Mouse (Mus musculus): Measurements from ENCODE around the gene Rnf207.

GRCm38 (mm10) chr4:152345120-152345889, 26.5 kb upstream of the Rnf207 start:
- TF ChIP-seq POLR2A (IDR thresholded peaks at IDR 0.05; ENCODE audit: low read depth, low read length): no peak
- no peak for TF ChIP-seq CTCF (IDR thresholded peaks at IDR 0.05; ENCODE audit: extremely low read depth, insufficient read length, insufficient replicate concordance, low read depth, low read length)
